ENCODE assay signal across 12 mouse cellular contexts in the genomic region with DNA sequence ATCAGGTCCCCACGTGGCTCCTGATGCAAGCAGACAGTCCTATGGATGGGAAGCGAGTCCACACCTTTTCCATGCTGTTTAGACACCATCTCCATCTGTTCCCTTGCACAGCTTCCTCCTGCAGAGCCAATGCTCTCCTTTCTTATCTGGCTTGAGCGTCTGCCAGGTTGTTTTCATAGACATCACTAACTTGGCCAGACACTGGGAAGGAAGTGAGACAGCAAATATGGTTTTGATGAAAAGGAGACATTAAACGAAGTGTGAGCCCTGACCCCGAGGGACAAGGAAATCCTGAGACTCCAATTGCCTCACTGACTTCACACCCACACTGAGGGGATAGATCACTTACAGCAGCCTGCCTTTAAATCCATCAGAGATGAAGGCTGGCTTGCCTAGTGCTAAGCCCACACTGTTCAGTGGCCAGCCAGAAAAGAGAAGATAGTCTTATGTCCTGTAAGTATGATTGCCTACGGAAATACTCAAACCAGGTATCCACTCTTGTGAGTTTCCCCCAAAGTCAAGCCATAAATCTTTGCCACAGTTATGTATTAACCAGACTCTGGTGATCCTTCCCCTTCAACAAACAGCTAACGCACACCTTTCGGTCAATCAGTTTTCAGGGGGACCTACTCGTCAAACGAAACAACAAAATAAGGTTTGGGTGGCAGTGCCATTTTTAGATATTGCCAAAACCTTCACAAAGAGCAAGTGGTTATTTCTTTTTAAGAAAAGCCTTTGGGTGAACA.
DNase-seq lines count a peak whose midpoint lies in the region; ATAC-seq and TF ChIP-seq lines count a peak whose summit lies in the region.
"Had no signal": no experiment of that assay in that cellular context is flagged by ENCODE, and none has a peak within 500 bp of the region (broad histone marks: within the 10 kb centered on the region; RNA-seq: fewer than 3 reads in every experiment).

No protein-coding gene starts in this region.

- peak; percentile 55; the same call in 1 of the 2 replicates for ATAC-seq in forebrain, embryonic 14.5 days
- no peak for ATAC-seq in forebrain, embryonic 16.5 days
- ATAC-seq in liver, embryonic 12.5 days = no peak
- peak; percentile 79 to 85 for ATAC-seq in hematopoietic stem cell, adult 5-6 weeks (replicated peaks in 1 of 2; ENCODE audit: insufficient read depth in 1 of 2, low FRiP score in 2 of 2, low TSS enrichment in 1 of 2, low read depth in 1 of 2, poor library complexity in 2 of 2, severe bottlenecking in 2 of 2)
- ATAC-seq in hindbrain, embryonic 13.5 days (ENCODE audit: low FRiP score) = no peak
- ATAC-seq: CD4-positive, CD25-positive, alpha-beta regulatory T cell, adult 4 months had no signal

- no peak for TF ChIP-seq CTCF in liver, adult 2 months (IDR thresholded peaks at IDR 0.05; ENCODE audit: low read depth, low read length)

- H3K9ac ChIP-seq in forebrain, embryonic 14.5 days (ENCODE audit: low read length) = no peak overlapping the region
- H3K9ac ChIP-seq in forebrain, embryonic 16.5 days (replicated peaks; ENCODE audit: low read depth, low read length) = no peak overlapping the region
- H3K9ac ChIP-seq in liver, adult 2 months (ENCODE audit: low read depth, low read length) = no peak overlapping the region
- H3K9ac ChIP-seq in liver, embryonic 12.5 days = no peak overlapping the region
- no peak overlapping the region for H3K9ac ChIP-seq in hindbrain, embryonic 13.5 days
- H3K9ac ChIP-seq: limb, embryonic 15.5 days had no signal

- DNase-seq in forebrain, embryonic 14.5 days (ENCODE audit: low spot score) = peak; percentile 51
- peak; percentile 55 for DNase-seq in liver, adult 2 months (ENCODE audit: extremely low read depth, low read depth, low spot score)
- DNase-seq in lung, postnatal 36 days = peak; percentile 13
- no peak for DNase-seq in hindbrain, embryonic 10.5 days (ENCODE audit: low spot score)
- DNase-seq: cerebellum, adult 11 months had no signal

- H3K4me3 ChIP-seq in forebrain, embryonic 14.5 days (ENCODE audit: low read depth, low read length) = no peak overlapping the region
- no peak overlapping the region for H3K4me3 ChIP-seq in forebrain, embryonic 16.5 days (replicated peaks; ENCODE audit: low read length)
- H3K4me3 ChIP-seq in liver, adult 2 months (ENCODE audit: insufficient read depth, low read depth, low read length) = no peak overlapping the region
- H3K4me3 ChIP-seq in liver, embryonic 12.5 days = no peak overlapping the region
- no peak overlapping the region for H3K4me3 ChIP-seq in hindbrain, embryonic 13.5 days
- no peak overlapping the region for H3K4me3 ChIP-seq in hindbrain, embryonic 10.5 days
- H3K4me3 ChIP-seq: limb, embryonic 15.5 days; myocyte had no signal

- no peaks in the 10 kb centered on the region for H3K27me3 ChIP-seq in forebrain, embryonic 14.5 days (replicated peaks; ENCODE audit: control insufficient read depth, insufficient read depth, low read length)
- H3K27me3 ChIP-seq in forebrain, embryonic 16.5 days (replicated peaks; ENCODE audit: control insufficient read depth, insufficient read depth, low read length) = no peaks in the 10 kb centered on the region
- no peaks in the 10 kb centered on the region for H3K27me3 ChIP-seq in liver, adult 2 months (ENCODE audit: control insufficient read depth, insufficient read depth, low read length)
- no peaks in the 10 kb centered on the region for H3K27me3 ChIP-seq in liver, embryonic 12.5 days (replicated peaks)
- H3K27me3 ChIP-seq in hindbrain, embryonic 13.5 days = no peaks in the 10 kb centered on the region
- no peaks in the 10 kb centered on the region for H3K27me3 ChIP-seq in hindbrain, embryonic 10.5 days (ENCODE audit: insufficient read depth, poor library complexity, severe bottlenecking)
- H3K27me3 ChIP-seq: limb, embryonic 15.5 days had no signal

- H3K27ac ChIP-seq in forebrain, embryonic 14.5 days (ENCODE audit: low read depth, low read length) = no peak overlapping the region
- no peak overlapping the region for H3K27ac ChIP-seq in forebrain, embryonic 16.5 days (ENCODE audit: low read length)
- H3K27ac ChIP-seq in liver, adult 2 months (replicated peaks; ENCODE audit: insufficient read depth, low read depth, low read length) = peak overlapping the region; percentile 32
- no peak overlapping the region for H3K27ac ChIP-seq in liver, embryonic 12.5 days
- no peak overlapping the region for H3K27ac ChIP-seq in hindbrain, embryonic 13.5 days
- H3K27ac ChIP-seq in hindbrain, embryonic 10.5 days = no peak overlapping the region
- H3K27ac ChIP-seq: limb, embryonic 15.5 days had no signal

- H3K9me3 ChIP-seq in forebrain, embryonic 14.5 days (replicated peaks; ENCODE audit: control insufficient read depth, low read length) = no peaks in the 10 kb centered on the region
- no peaks in the 10 kb centered on the region for H3K9me3 ChIP-seq in forebrain, embryonic 16.5 days (ENCODE audit: control insufficient read depth, low read length)
- no peaks in the 10 kb centered on the region for H3K9me3 ChIP-seq in liver, embryonic 12.5 days (replicated peaks)
- no peaks in the 10 kb centered on the region for H3K9me3 ChIP-seq in hindbrain, embryonic 13.5 days
- no peaks in the 10 kb centered on the region for H3K9me3 ChIP-seq in hindbrain, embryonic 10.5 days
- H3K9me3 ChIP-seq: limb, embryonic 15.5 days had no signal

- 80% methylated on average over 10 of the region's 10 CpGs for WGBS in forebrain, embryonic 14.5 days
- WGBS in forebrain, embryonic 16.5 days = 71% methylated on average over 10 of the region's 10 CpGs
- WGBS in liver, adult 2 months = 26% methylated on average over 10 of the region's 10 CpGs
- WGBS in liver, embryonic 12.5 days (ENCODE audit: insufficient replicate concordance) = 39% methylated on average over 10 of the region's 10 CpGs
- WGBS in hindbrain, embryonic 13.5 days = 88% methylated on average over 10 of the region's 10 CpGs
- 81% methylated on average over 10 of the region's 10 CpGs for WGBS in hindbrain, embryonic 10.5 days

- H3K36me3 ChIP-seq in forebrain, embryonic 14.5 days (ENCODE audit: control insufficient read depth, insufficient read depth, low read length) = no peaks in the 10 kb centered on the region
- no peaks in the 10 kb centered on the region for H3K36me3 ChIP-seq in forebrain, embryonic 16.5 days (ENCODE audit: control insufficient read depth, insufficient read depth)
- H3K36me3 ChIP-seq in liver, adult 2 months (ENCODE audit: control insufficient read depth, insufficient read depth, low read length) = no peaks in the 10 kb centered on the region
- H3K36me3 ChIP-seq in liver, embryonic 12.5 days = no peaks in the 10 kb centered on the region
- no peaks in the 10 kb centered on the region for H3K36me3 ChIP-seq in hindbrain, embryonic 13.5 days
- no peaks in the 10 kb centered on the region for H3K36me3 ChIP-seq in hindbrain, embryonic 10.5 days
- H3K36me3 ChIP-seq: limb, embryonic 15.5 days had no signal

- no peak overlapping the region for H3K4me2 ChIP-seq in forebrain, embryonic 14.5 days (ENCODE audit: low read length)
- no peak overlapping the region for H3K4me2 ChIP-seq in forebrain, embryonic 16.5 days (ENCODE audit: low read length)
- H3K4me2 ChIP-seq in liver, embryonic 12.5 days = no peak overlapping the region
- H3K4me2 ChIP-seq in hindbrain, embryonic 13.5 days = no peak overlapping the region
- H3K4me2 ChIP-seq: limb, embryonic 15.5 days had no signal

- no peaks in the 10 kb centered on the region for H3K4me1 ChIP-seq in forebrain, embryonic 14.5 days (ENCODE audit: control insufficient read depth, insufficient read depth, low read length)
- H3K4me1 ChIP-seq in forebrain, embryonic 16.5 days (replicated peaks; ENCODE audit: control insufficient read depth, insufficient read depth, low read length) = 0 out of 2 replicates have a peak, but pooled peaks cover 3% of the 10 kb centered on the region
- H3K4me1 ChIP-seq in liver, adult 2 months (ENCODE audit: control insufficient read depth, insufficient read depth, low read length) = peaks cover 63% of the 10 kb centered on the region
- peaks cover 25% of the 10 kb centered on the region for H3K4me1 ChIP-seq in liver, embryonic 12.5 days
- peaks cover 4% of the 10 kb centered on the region; the same call in 1 of the 2 replicates for H3K4me1 ChIP-seq in hindbrain, embryonic 13.5 days (replicated peaks)
- H3K4me1 ChIP-seq in hindbrain, embryonic 10.5 days (replicated peaks) = peaks cover 6% of the 10 kb centered on the region

- peaks cover 41% of the 10 kb centered on the region for H3K79me2 ChIP-seq in liver, adult 2 months (ENCODE audit: control insufficient read depth, insufficient read depth, low read length)

- no peak for TF ChIP-seq POLR2A in liver, adult 2 months (IDR thresholded peaks at IDR 0.05; ENCODE audit: extremely low read depth, insufficient read depth, low read length)

Comparison
In these comparisons a context has a peak if more than half of its experiments do, and no peak if none do; other contexts are left out.
1. ATAC-seq: peak in forebrain, embryonic 14.5 days (single experiment) and hematopoietic stem cell, adult 5-6 weeks (2 of 2); none in forebrain, embryonic 16.5 days (single experiment), liver, embryonic 12.5 days (single experiment) and hindbrain, embryonic 13.5 days (single experiment).